Mouse (Mus musculus) CH12.LX (cell line): ENCODE measurements around the gene Arl6ip5. TPM values are rescaled to one million over a fixed set of nuclear protein-coding genes. Genes with fewer than 3 reads are reported as not detected.

ENCODE experiments used
- DNase-seq: peaks from one replicate; pipeline ENCODE4 v3.0.0-alpha.2; 2013; ENCODE audit errors: extremely low read depth
- H3K27ac ChIP-seq: 2 replicates; pipeline ENCODE4 v1.5.1; 2012; ENCODE audit warnings: low read depth, mild to moderate bottlenecking, control low read depth, moderate library complexity; ENCODE audit not compliant: insufficient read depth
- H3K27me3 ChIP-seq: replicated peaks from 2 replicates; pipeline ENCODE3; 2012; ENCODE audit warnings: inconsistent platforms
- H3K36me3 ChIP-seq, 2 experiments: replicated peaks in 1 of 2; 2 replicates each; pipeline versions ENCODE3 to v1.6.1; 2012; ENCODE audit warnings: inconsistent platforms in 1 of 2, low read length in 1 of 2, mild to moderate bottlenecking in 1 of 2, mixed read lengths in 1 of 2, moderate library complexity in 1 of 2; ENCODE audit not compliant: control insufficient read depth in 1 of 2, insufficient read depth in 1 of 2
- H3K4me1 ChIP-seq, 2 experiments: 2 replicates each; pipeline ENCODE4 v1.6.1; 2012; ENCODE audit warnings: inconsistent platforms in 1 of 2, moderate library complexity in 1 of 2; ENCODE audit not compliant: insufficient read depth in 2 of 2, control insufficient read depth in 1 of 2
- H3K4me2 ChIP-seq: 2 replicates; pipeline ENCODE4 v1.6.1; 2012; ENCODE audit warnings: low read depth, mild to moderate bottlenecking, control low read depth; ENCODE audit not compliant: poor library complexity, insufficient read depth, severe bottlenecking
- H3K4me3 ChIP-seq, 3 experiments: fragments of 150-350 bp in 1 of 3; sonication (generic) in 1 of 3; replicated peaks in 1 of 3; 2 replicates each; pipeline versions ENCODE3 to v1.5.1; 2011 to 2012; ENCODE audit warnings: low read depth in 2 of 3, low read length in 2 of 3, mild to moderate bottlenecking in 2 of 3, moderate library complexity in 2 of 3, control low read depth in 1 of 3, improper control_type of control experiment in 1 of 3, inconsistent platforms in 1 of 3, mixed read lengths in 1 of 3; ENCODE audit not compliant: poor library complexity in 1 of 3
- H3K79me2 ChIP-seq: replicated peaks from 2 replicates; pipeline ENCODE4 v1.6.1; 2012; ENCODE audit warnings: mild to moderate bottlenecking, moderate library complexity; ENCODE audit not compliant: control insufficient read depth, poor library complexity, insufficient read depth, severe bottlenecking; ENCODE audit errors: extremely low read depth
- H3K9ac ChIP-seq: 2 replicates; pipeline ENCODE4 v1.6.1; 2012; ENCODE audit warnings: low read depth, mild to moderate bottlenecking, control low read depth, moderate library complexity; ENCODE audit not compliant: insufficient read depth
- H3K9me3 ChIP-seq: replicated peaks from 2 replicates; pipeline ENCODE3; 2012; ENCODE audit warnings: low read length, inconsistent platforms, mixed read lengths
- BHLHE40 ChIP-seq: IDR thresholded peaks from 2 replicates; pipeline ENCODE4 v1.6.1; 2011; ENCODE audit warnings: mild to moderate bottlenecking, low read depth, low read length, improper control_type of control experiment
- CHD1 ChIP-seq: IDR thresholded peaks from 2 replicates; pipeline ENCODE4 v1.6.1; 2012; ENCODE audit warnings: low read depth, low read length, improper control_type of control experiment, inconsistent platforms
- CHD2 ChIP-seq: IDR thresholded peaks from 2 replicates; pipeline ENCODE4 v1.6.1; 2011; ENCODE audit warnings: low read length, improper control_type of control experiment
- CTCF ChIP-seq, 2 experiments: IDR thresholded peaks in 1 of 2; conservative IDR thresholded peaks in 1 of 2; 2 replicates each; pipeline ENCODE4 v1.5.1; 2011 to 2012; ENCODE audit warnings: low read depth in 2 of 2, low read length in 2 of 2, improper control_type of control experiment in 1 of 2, inconsistent platforms in 1 of 2, mild to moderate bottlenecking in 1 of 2, moderate library complexity in 1 of 2
- E2F4 ChIP-seq: IDR thresholded peaks from 2 replicates; pipeline ENCODE4 v1.6.1; 2011; ENCODE audit warnings: low read depth, low read length, improper control_type of control experiment; ENCODE audit not compliant: insufficient replicate concordance
- ELF1 ChIP-seq: IDR thresholded peaks from 2 replicates; pipeline ENCODE4 v1.6.1; 2014; ENCODE audit warnings: low read depth, mild to moderate bottlenecking, inconsistent platforms, low read length, improper control_type of control experiment
- EP300 ChIP-seq: IDR thresholded peaks from 2 replicates; pipeline ENCODE4 v1.6.1; 2011; ENCODE audit warnings: low read length, improper control_type of control experiment
- ETS1 ChIP-seq: conservative IDR thresholded peaks from 2 replicates; pipeline ENCODE4 v1.6.1; 2012; ENCODE audit warnings: low read depth, mild to moderate bottlenecking, inconsistent platforms, low read length, improper control_type of control experiment, moderate library complexity
- GABPA ChIP-seq: IDR thresholded peaks from 2 replicates; pipeline ENCODE4 v1.6.1; 2012; ENCODE audit warnings: low read depth, low read length, improper control_type of control experiment, inconsistent platforms; ENCODE audit not compliant: insufficient replicate concordance
- HCFC1 ChIP-seq: IDR thresholded peaks from 2 replicates; pipeline ENCODE4 v1.6.1; 2012; ENCODE audit warnings: low read depth, mild to moderate bottlenecking, inconsistent platforms, low read length, improper control_type of control experiment
- IRF4 ChIP-seq: IDR thresholded peaks from 2 replicates; pipeline ENCODE4 v1.6.1; 2014; ENCODE audit warnings: low read depth, mild to moderate bottlenecking, inconsistent platforms, low read length, improper control_type of control experiment
- JUN ChIP-seq: IDR thresholded peaks from 2 replicates; pipeline ENCODE4 v1.6.1; 2011; ENCODE audit warnings: low read depth, mild to moderate bottlenecking, low read length, improper control_type of control experiment, moderate library complexity; ENCODE audit not compliant: insufficient read depth
- MAFK ChIP-seq: IDR thresholded peaks from 2 replicates; pipeline ENCODE4 v1.6.1; 2011; ENCODE audit warnings: low read length, improper control_type of control experiment; ENCODE audit not compliant: insufficient replicate concordance
- MAX ChIP-seq: IDR thresholded peaks from 2 replicates; pipeline ENCODE4 v1.6.1; 2011; ENCODE audit warnings: low read length, improper control_type of control experiment
- MXI1 ChIP-seq: IDR thresholded peaks from 2 replicates; pipeline ENCODE4 v1.6.1; 2011; ENCODE audit warnings: mild to moderate bottlenecking, low read depth, low read length, improper control_type of control experiment
- MYC ChIP-seq: IDR thresholded peaks from 2 replicates; pipeline ENCODE4 v1.6.1; 2011; ENCODE audit warnings: low read depth, mild to moderate bottlenecking, improper control_type of control experiment, low read length
- NELFE ChIP-seq: IDR thresholded peaks from 2 replicates; pipeline ENCODE4 v1.6.1; 2011; ENCODE audit warnings: low read depth, low read length, improper control_type of control experiment
- NRF1 ChIP-seq: IDR thresholded peaks from 2 replicates; pipeline ENCODE4 v1.6.1; 2014; ENCODE audit warnings: low read depth, mild to moderate bottlenecking, inconsistent platforms, low read length, improper control_type of control experiment, moderate library complexity
- PAX5 ChIP-seq: IDR thresholded peaks from 2 replicates; pipeline ENCODE4 v1.6.1; 2012; ENCODE audit warnings: low read length, inconsistent platforms, mixed read lengths
- POLR2A ChIP-seq: IDR thresholded peaks from 2 replicates; pipeline ENCODE4 v1.6.1; 2011; ENCODE audit warnings: low read depth, mild to moderate bottlenecking, improper control_type of control experiment, low read length
- RAD21 ChIP-seq: IDR thresholded peaks from 2 replicates; pipeline ENCODE4 v1.6.1; 2011; ENCODE audit warnings: low read depth, mild to moderate bottlenecking, low read length, improper control_type of control experiment, moderate library complexity
- SIN3A ChIP-seq: IDR thresholded peaks from 2 replicates; pipeline ENCODE4 v1.6.1; 2012; ENCODE audit warnings: low read length, improper control_type of control experiment, inconsistent platforms
- SMC3 ChIP-seq: IDR thresholded peaks from 2 replicates; pipeline ENCODE4 v1.6.1; 2011; ENCODE audit warnings: low read depth, low read length, improper control_type of control experiment
- TCF12 ChIP-seq: IDR thresholded peaks from 2 replicates; pipeline ENCODE4 v1.6.1; 2014; ENCODE audit warnings: low read depth, mild to moderate bottlenecking, inconsistent platforms, low read length, improper control_type of control experiment
- UBTF ChIP-seq: IDR thresholded peaks from 2 replicates; pipeline ENCODE4 v1.6.1; 2012; ENCODE audit warnings: low read depth, mild to moderate bottlenecking, inconsistent platforms, low read length, improper control_type of control experiment, moderate library complexity
- USF1 ChIP-seq: IDR thresholded peaks from 2 replicates; pipeline ENCODE4 v1.6.1; 2014; ENCODE audit warnings: low read depth, mild to moderate bottlenecking, inconsistent platforms, low read length, improper control_type of control experiment
- USF2 ChIP-seq: conservative IDR thresholded peaks from 2 replicates; pipeline ENCODE4 v1.6.1; 2011; ENCODE audit warnings: low read depth, low read length, improper control_type of control experiment
- ZC3H11A ChIP-seq: IDR thresholded peaks from 2 replicates; pipeline ENCODE4 v1.6.1; 2012; ENCODE audit warnings: low read depth, mild to moderate bottlenecking, inconsistent platforms, low read length, improper control_type of control experiment
- ZKSCAN1 ChIP-seq: IDR thresholded peaks from 2 replicates; pipeline ENCODE4 v1.6.1; 2012; ENCODE audit warnings: low read depth, inconsistent platforms, low read length, improper control_type of control experiment, borderline replicate concordance
- dilution Hi-C: fragments of 300-500 bp; cut with MboI; formaldehyde crosslinking; loops from 2 replicates; pipeline ENCODE4 v1.14.3; 2020; ENCODE audit warnings: low sequenced_read_pairs; ENCODE audit not compliant: extremely low pct_unique_long_range_greater_than_20kb, extremely low pct_ligation_motif_present
- in situ Hi-C: fragments of 300-500 bp; cut with MboI; formaldehyde crosslinking; loops from 3 replicates; pipeline ENCODE4 v1.14.3; 2019; ENCODE audit warnings: low sequenced_read_pairs, low pct_ligation_motif_present, low pct_unique_long_range_greater_than_20kb, mixed read lengths
- polyA plus RNA-seq: library from polyadenylated mRNA; unstranded; fragments of >175 nt; gene quantifications from 2 replicates; pipeline ENCODE4 v1.2.1, GENCODE M21; 2012; ENCODE audit warnings: low read depth; ENCODE audit not compliant: insufficient read length
- total RNA-seq, 2 experiments: library from RNA; depleted of rRNA; stranded (reverse); fragments of 300-350 nt in 1 of 2; fragments of >200 nt in 1 of 2; gene quantifications; 2 replicates each; pipeline ENCODE4 v1.2.3; 2012 to 2014

The Arl6ip5 gene
- total and polyA plus RNA-seq, 3 experiments, result 43.6 to 135 (median 118) TPM

- no peak for TF ChIP-seq UBTF
- TF ChIP-seq USF2, result no peak
- TF ChIP-seq GABPA, result no peak
- TF ChIP-seq MAFK, result no peak
- TF ChIP-seq CHD2, result 0 out of 2 replicates have a peak, but pooled peaks have one; percentile 14
- TF ChIP-seq SMC3, result no peak
- TF ChIP-seq EP300, result no peak
- TF ChIP-seq HCFC1, result peak; percentile 76
- no peak for TF ChIP-seq CTCF (conservative IDR thresholded peaks at IDR 0.05 in 1 of 2, IDR thresholded peaks at IDR 0.05 in 1 of 2; ENCODE audit: low read depth in 2 of 2, low read length in 2 of 2)
- TF ChIP-seq POLR2A, result peak; percentile 93
- peak; percentile 98 for TF ChIP-seq TCF12
- TF ChIP-seq BHLHE40, result no peak
- TF ChIP-seq PAX5, result no peak
- TF ChIP-seq NELFE, result peak; percentile 89
- TF ChIP-seq MXI1, result peak; percentile 60; the same call in 1 of the 2 replicates
Observed at GRCm38 (mm10) chr6:97205439-97205885, 5.0 kb upstream of the Arl6ip5 start, which contains the start of gene Uba3 (continued).

- Histone ChIP-seq H3K9ac (no peak overlapping the region), H3K4me1 (peaks cover 2 to 51% of the 10 kb centered on the region in 2 experiments), H3K27me3 (no peaks in the 10 kb centered on the region), H3K36me3 (peaks cover 0 to 2% of the 10 kb centered on the region in 2 experiments), H3K9me3 (no peaks in the 10 kb centered on the region), H3K27ac (no peak overlapping the region), H3K4me2 (no peak overlapping the region), H3K4me3 (no peak overlapping the region), H3K79me2 (peaks cover 28% of the 10 kb centered on the region)
- dilution Hi-C loops, result no loop called here
- DNase-seq, result no peak
- in situ Hi-C loops, result loop anchor here (25.0 kb wide), 1 partner anchor 630 kb away; no protein-coding TSS in a partner anchor
- TF ChIP-seq E2F4, result no peak
- no peak for TF ChIP-seq USF1
- TF ChIP-seq CHD1, result no peak
- no peak for TF ChIP-seq RAD21
- TF ChIP-seq ELF1, result no peak
- TF ChIP-seq MAX, result no peak
Observed at GRCm38 (mm10) chr6:97207085-97207484, 3.4 kb upstream of the Arl6ip5 start.

- no peak for DNase-seq
- Histone ChIP-seq H3K4me1 (peaks cover 4 to 54% of the 10 kb centered on the region in 2 experiments; a peak in 3 of 4 replicates), H3K36me3 (peaks cover 0 to 3% of the 10 kb centered on the region in 2 experiments), H3K27me3 (no peaks in the 10 kb centered on the region), H3K4me3 (no peak overlapping the region), H3K4me2 (no peak overlapping the region), H3K27ac (no peak overlapping the region), H3K79me2 (peaks cover 30% of the 10 kb centered on the region), H3K9me3 (no peaks in the 10 kb centered on the region), H3K9ac (no peak overlapping the region)
- dilution Hi-C loops (no loop called here), in situ Hi-C loops (loop anchor here (25.0 kb wide), 1 partner anchor 629 kb away; no protein-coding TSS in a partner anchor)
- TF ChIP-seq MYC (no peak), SIN3A (no peak), JUN (no peak), NRF1 (no peak), CTCF (conservative IDR thresholded peaks at IDR 0.05 in 1 of 2, IDR thresholded peaks at IDR 0.05 in 1 of 2; ENCODE audit: low read depth in 2 of 2, low read length in 2 of 2) (no peak), ZC3H11A (no peak), PAX5 (no peak), MAX (no peak), CHD2 (no peak), NELFE (no peak), IRF4 (no peak), GABPA (no peak), E2F4 (no peak), ETS1 (no peak), ZKSCAN1 (no peak), RAD21 (no peak), SMC3 (no peak)
Observed at GRCm38 (mm10) chr6:97208406-97208805, 2.1 kb upstream of the Arl6ip5 start.
